Mouse (Mus musculus) naive thymus-derived CD4-positive, alpha-beta T cell, adult 5 months (primary cell): ENCODE results near the gene Ranbp3l. TPM values are rescaled to one million over a fixed set of nuclear protein-coding genes. Genes with fewer than 3 reads are reported as not detected.

Experiments
- polyA plus RNA-seq: library from polyadenylated mRNA; unstranded; fragments of 100-300 nt; shearing (Covaris generic); gene quantifications from one replicate; pipeline ENCODE4 v1.2.1, GENCODE M21; 2017

Gene Ranbp3l
- 0.16 TPM for polyA plus RNA-seq

GRCm38 (mm10) chr15:8967573-8968228 is at the start of gene Ranbp3l:
Gene Ranbp3l, plus strand, starts transcription at chr15:8967949.

GRCm38 (mm10) chr15:9070912-9071555 is 103.3 kb downstream of the Ranbp3l start, which contains the start of gene Nadk2:
Gene Nadk2, plus strand, starts transcription at chr15:9071260.

Other genes starting within 250 kb of the Ranbp3l start
- 26.6 TPM for gene Nadk2, start 103.3 kb downstream of the Ranbp3l start, polyA plus RNA-seq
- 4.4 TPM for gene Lmbrd2, start 172.6 kb downstream of the Ranbp3l start, polyA plus RNA-seq
- gene Skp2, start 187.5 kb downstream of the Ranbp3l start, polyA plus RNA-seq = 2.4 TPM